Mouse (Mus musculus): ENCODE results near the gene Prm3. TPM values are rescaled to one million over a fixed set of nuclear protein-coding genes. Genes with fewer than 3 reads are reported as not detected.

The Prm3 gene
- polyA plus RNA-seq, 1 experiment from 2014 or later, result not detected

- Histone ChIP-seq H3K27me3 (no peaks in the 10 kb centered on the region), H3K4me2 (no peak overlapping the region), H3K9ac (no peak overlapping the region), H3K27ac (replicated peaks) (no peak overlapping the region), H3K9me3 (replicated peaks) (no peaks in the 10 kb centered on the region), H3K36me3 (replicated peaks) (no peaks in the 10 kb centered on the region), H3K4me1 (replicated peaks) (no peaks in the 10 kb centered on the region), H3K4me3 (replicated peaks) (no peak overlapping the region)
- WGBS (ENCODE audit: insufficient replicate concordance), result 61% methylated on average over 7 of the region's 7 CpGs
- ATAC-seq (ENCODE audit: insufficient read depth), result no peak
Observed at GRCm38 (mm10) chr16:10749824-10750223, 40.9 kb downstream of the Prm3 start.

DNA sequence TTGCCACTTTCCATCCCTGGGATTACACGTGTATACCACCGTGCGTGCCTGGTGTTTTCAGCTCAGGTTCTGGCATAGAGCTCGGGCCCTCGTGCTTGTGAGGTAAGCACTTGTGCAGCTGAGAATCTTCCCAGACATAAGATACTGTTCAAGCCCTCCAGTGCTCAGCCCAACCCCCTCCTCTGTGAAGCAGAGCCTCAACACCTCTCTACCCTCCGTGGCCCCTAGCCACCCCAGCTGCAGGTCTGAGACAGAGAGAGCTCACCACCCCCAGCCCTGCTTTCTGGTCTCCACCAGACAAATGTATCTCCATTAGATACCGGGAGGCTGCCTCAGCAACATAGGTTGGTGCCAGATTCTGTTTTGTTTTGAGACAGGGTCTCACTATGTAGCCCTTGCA is 41.5 kb downstream of the Prm3 start:
- no peaks in the 10 kb centered on the region for H3K4me1 ChIP-seq (replicated peaks)
- no peaks in the 10 kb centered on the region for H3K27me3 ChIP-seq
- no peak for ATAC-seq (ENCODE audit: insufficient read depth)
- H3K27ac ChIP-seq (replicated peaks), result no peak overlapping the region
- H3K9ac ChIP-seq, result no peak overlapping the region
- WGBS (ENCODE audit: insufficient replicate concordance), result 56% methylated on average over 7 of the region's 7 CpGs
- no peak overlapping the region for H3K4me2 ChIP-seq
- no peak overlapping the region for H3K4me3 ChIP-seq (replicated peaks)
- H3K36me3 ChIP-seq (replicated peaks), result no peaks in the 10 kb centered on the region
- H3K9me3 ChIP-seq (replicated peaks), result no peaks in the 10 kb centered on the region

GRCm38 (mm10) chr16:10741082-10741481 is 49.6 kb downstream of the Prm3 start:
- Histone ChIP-seq H3K4me3 (replicated peaks) (no peak overlapping the region), H3K4me1 (replicated peaks) (no peaks in the 10 kb centered on the region; the same call in 1 of the 2 replicates), H3K9ac (no peak overlapping the region), H3K27ac (replicated peaks) (no peak overlapping the region), H3K36me3 (replicated peaks) (no peaks in the 10 kb centered on the region), H3K27me3 (peaks cover 15% of the 10 kb centered on the region; the same call in 1 of the 2 replicates), H3K9me3 (replicated peaks) (no peaks in the 10 kb centered on the region), H3K4me2 (no peak overlapping the region)
- 55% methylated on average over 2 of the region's 2 CpGs for WGBS (ENCODE audit: insufficient replicate concordance)
- no peak for ATAC-seq (ENCODE audit: insufficient read depth)

Other genes with a start within 250 kb of the Prm3 start
- gene Dexi, start 247.9 kb downstream of the Prm3 start, polyA plus RNA-seq (2015; fragmentation: Nextera tagmentation; extraction: Ambion mirVana), result 3.2 and 4.4 TPM in 2 replicates
- gene Clec16a, start 245.6 kb downstream of the Prm3 start, polyA plus RNA-seq (2015; fragmentation: Nextera tagmentation; extraction: Ambion mirVana), result 9.9 and 10.9 TPM in 2 replicates
- gene Socs1, start 5.4 kb downstream of the Prm3 start, polyA plus RNA-seq (2015; fragmentation: Nextera tagmentation; extraction: Ambion mirVana), result 1.0 and 1.2 TPM in 2 replicates
- not detected in 2 replicates for gene Tnp2, start 2.3 kb downstream of the Prm3 start, polyA plus RNA-seq (2015; fragmentation: Nextera tagmentation; extraction: Ambion mirVana)
- not detected in 2 replicates for gene Prm2, start 5.2 kb upstream of the Prm3 start, polyA plus RNA-seq (2015; fragmentation: Nextera tagmentation; extraction: Ambion mirVana)
- gene Prm1, start 14.9 kb upstream of the Prm3 start, polyA plus RNA-seq (2015; fragmentation: Nextera tagmentation; extraction: Ambion mirVana), result not detected in 2 replicates
- not detected in 2 replicates for gene Gm11172, start 22.0 kb upstream of the Prm3 start, polyA plus RNA-seq (2015; fragmentation: Nextera tagmentation; extraction: Ambion mirVana)
- 1.8 and 1.9 TPM in 2 replicates for gene Rmi2, start 44.1 kb upstream of the Prm3 start, polyA plus RNA-seq (2015; fragmentation: Nextera tagmentation; extraction: Ambion mirVana)

All from liver, embryonic 15.5 days (tissue).